Mouse (Mus musculus) kidney, adult 2 months (tissue): ENCODE data around the gene Arid4a.

ENCODE experiments used
- CTCF ChIP-seq: fragments of 200-500 bp; conservative IDR thresholded peaks from 2 replicates; pipeline ENCODE4 v1.5.1; 2011; ENCODE audit warnings: low read depth, mild to moderate bottlenecking, control low read depth, low read length, moderate library complexity, mixed read lengths; ENCODE audit not compliant: insufficient read depth, insufficient read length
- POLR2A ChIP-seq: fragments of 200-500 bp; IDR thresholded peaks from one replicate; pipeline ENCODE4 v1.6.1; 2011; ENCODE audit warnings: low read depth, low read length, control low read depth

GRCm38 (mm10) chr12:71016211-71016502 lies 367 bp downstream of the Arid4a start:
- TF ChIP-seq CTCF (no peak), POLR2A (no peak)
